ENCODE assay signal across 8 mouse cellular contexts in the genomic region with DNA sequence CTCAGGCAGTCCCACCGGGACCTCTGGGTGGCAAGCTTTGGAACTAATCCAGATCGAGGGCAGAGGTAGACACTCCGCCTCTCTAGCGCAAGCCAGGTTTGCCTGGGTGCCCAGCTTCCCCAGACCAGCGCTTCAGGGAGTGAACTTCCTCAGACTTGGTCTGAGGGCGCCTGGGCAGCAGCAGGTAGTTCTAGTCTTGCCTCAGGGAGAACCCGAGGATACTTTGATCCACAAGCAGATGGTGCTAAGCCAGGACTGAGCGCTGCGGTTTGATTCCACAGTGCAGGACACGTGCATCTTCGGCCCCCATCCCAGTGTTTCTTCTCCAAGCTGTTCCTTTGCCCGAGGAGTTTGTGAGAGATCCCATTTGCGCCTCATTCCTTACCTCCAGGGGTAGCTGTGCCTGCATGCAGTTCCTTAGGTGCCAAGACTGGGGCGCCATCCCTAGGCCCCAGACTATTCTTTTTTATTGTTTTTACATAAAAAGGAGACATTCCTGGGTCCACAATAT.
DNase-seq lines count a peak whose midpoint lies in the region; ATAC-seq lines count a peak whose summit lies in the region.

No protein-coding gene starts in this region.

- no peaks in the 10 kb centered on the region for H3K36me3 ChIP-seq in heart, embryonic 13.5 days
- no peaks in the 10 kb centered on the region for H3K36me3 ChIP-seq in limb, embryonic 12.5 days

- no peak overlapping the region for H3K9ac ChIP-seq in heart, embryonic 13.5 days
- H3K9ac ChIP-seq in limb, embryonic 12.5 days (replicated peaks) = no peak overlapping the region; the same call in 1 of the 2 replicates

- no peak overlapping the region for H3K4me3 ChIP-seq in heart, embryonic 13.5 days
- H3K4me3 ChIP-seq in limb, embryonic 12.5 days (replicated peaks) = peak overlapping the region; percentile 48

- H3K9me3 ChIP-seq in heart, embryonic 13.5 days = no peaks in the 10 kb centered on the region
- H3K9me3 ChIP-seq in limb, embryonic 12.5 days = no peaks in the 10 kb centered on the region

- peaks cover 8% of the 10 kb centered on the region; the same call in 1 of the 2 replicates for H3K4me1 ChIP-seq in heart, embryonic 13.5 days
- peaks cover 20% of the 10 kb centered on the region for H3K4me1 ChIP-seq in limb, embryonic 12.5 days (replicated peaks)

- peak overlapping the region; percentile 70; the same call in 1 of the 2 replicates for H3K4me2 ChIP-seq in heart, embryonic 13.5 days
- peak overlapping the region; percentile 98 for H3K4me2 ChIP-seq in limb, embryonic 12.5 days

- H3K27ac ChIP-seq in heart, embryonic 13.5 days (replicated peaks) = no peak overlapping the region
- no peak overlapping the region for H3K27ac ChIP-seq in limb, embryonic 12.5 days

- no peak for DNase-seq in heart, postnatal 25 days (ENCODE audit: low spot score)
- DNase-seq in frontal cortex, postnatal 36 days (ENCODE audit: low spot score in 2 of 2) = peak; percentile 44 to 49
- DNase-seq in right cerebral cortex, postnatal 10 days (ENCODE audit: low spot score in 2 of 2) = peak; percentile 65 to 74
- no peak for DNase-seq in urinary bladder, postnatal 25 days (ENCODE audit: low spot score)
- DNase-seq in heart, adult 11 months = no peak
- no peak for DNase-seq in spleen, postnatal 36 days (ENCODE audit: low spot score in 2 of 2)

- ATAC-seq in heart, embryonic 13.5 days (ENCODE audit: extremely low read depth, insufficient number of reproducible peaks, low FRiP score, low TSS enrichment) = no peak
- no peak for ATAC-seq in limb, embryonic 12.5 days (ENCODE audit: insufficient number of reproducible peaks, insufficient read depth, low FRiP score, low TSS enrichment, low read depth)

- intact Hi-C loops in heart, postnatal 25 days (cut with DNase I) = no loop called here

- 3% methylated on average over 14 of the region's 14 CpGs for WGBS in heart, embryonic 13.5 days
- 6% methylated on average over 14 of the region's 14 CpGs for WGBS in limb, embryonic 12.5 days

- H3K27me3 ChIP-seq in heart, embryonic 13.5 days (replicated peaks) = peaks cover 69% of the 10 kb centered on the region
- H3K27me3 ChIP-seq in limb, embryonic 12.5 days = peaks cover 84% of the 10 kb centered on the region

Comparison
In these comparisons a context has a peak if more than half of its experiments do, and no peak if none do; other contexts are left out.
1. DNase-seq: peak in frontal cortex, postnatal 36 days (2 of 2) and right cerebral cortex, postnatal 10 days (2 of 2); none in heart, postnatal 25 days (single experiment), urinary bladder, postnatal 25 days (single experiment), heart, adult 11 months (single experiment) and spleen, postnatal 36 days (0 of 2).